Mouse (Mus musculus): ENCODE measurements around the gene Zfp626.
"Not testable (repeated sequence)": the region's sequence is repeated elsewhere in the genome, so short reads cannot be mapped to it uniquely, and the experiment has no call there.

The Zfp626 gene

DNA sequence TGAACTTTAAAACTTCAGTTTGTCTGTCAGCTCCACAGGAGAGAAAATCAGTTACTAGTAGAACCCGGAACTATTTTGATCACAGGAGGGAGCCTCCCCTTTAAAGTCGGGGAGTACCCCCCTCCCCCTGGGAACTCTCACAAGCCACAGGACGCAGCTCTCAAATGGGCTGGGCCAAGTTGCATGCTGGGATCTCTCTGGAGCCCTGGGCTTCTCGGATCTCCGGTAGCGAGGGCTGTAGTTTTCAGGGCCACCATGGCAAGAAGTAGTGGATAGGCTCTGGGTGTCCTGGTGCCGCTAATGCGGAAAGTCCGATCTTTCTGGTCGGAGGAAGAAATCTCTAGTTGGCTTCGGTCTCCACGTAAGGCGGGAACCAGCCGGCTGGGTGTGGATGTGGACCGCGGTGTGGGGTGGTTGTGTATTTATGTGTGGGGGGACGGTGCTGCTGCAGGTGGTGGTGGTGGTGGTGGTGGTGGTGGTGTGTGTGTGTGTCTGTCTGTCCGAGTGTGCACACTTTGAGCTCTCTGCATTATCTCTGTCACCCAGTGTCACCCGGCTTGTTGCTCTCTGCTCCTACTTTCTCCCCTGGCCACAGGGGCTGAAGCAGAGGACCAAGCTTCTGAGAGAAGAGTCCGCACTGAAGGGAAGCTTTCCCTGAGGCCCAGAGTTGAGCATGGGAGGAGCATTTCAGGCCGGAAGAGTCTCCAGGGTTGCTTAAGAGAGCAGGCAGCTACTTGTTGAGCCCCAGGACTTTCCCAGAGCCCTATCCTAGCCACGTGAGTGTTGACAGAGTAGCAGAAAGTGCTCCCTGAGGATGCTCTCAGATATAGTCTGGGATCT is 53.6 kb downstream of the Zfp626 start:
- peak; percentile 40 to 61 for DNase-seq (ENCODE audit: low spot score in 2 of 2)

DNA sequence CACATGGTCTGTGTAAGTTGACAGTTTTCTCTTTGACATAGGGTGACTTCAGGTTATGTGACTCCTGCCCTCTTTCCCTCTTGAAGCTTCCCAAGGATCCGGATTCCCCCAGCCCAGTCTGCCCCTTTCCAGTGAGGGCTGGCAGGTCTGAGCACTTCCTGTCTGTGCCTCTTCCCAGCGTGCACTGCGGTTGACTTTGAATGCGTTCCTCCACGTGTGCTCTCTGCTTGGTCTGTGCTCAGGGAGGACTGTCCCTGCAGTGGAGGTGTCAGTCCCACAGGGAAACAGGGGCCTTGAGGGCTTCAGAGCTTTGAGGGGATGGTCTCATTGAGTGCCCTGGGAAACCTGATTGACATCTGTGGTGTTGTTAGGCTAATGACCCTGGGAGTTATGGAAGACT is 55.6 kb downstream of the Zfp626 start:
- not testable (repeated sequence) for DNase-seq (ENCODE audit: low spot score in 2 of 2)
